Mouse (Mus musculus) liver, postnatal 0 days (tissue): ENCODE results near the gene Eefsec.

Experiments used
- CTCF ChIP-seq: sonication (generic); IDR thresholded peaks from 2 replicates; pipeline ENCODE4 v1.5.1; 2016; ENCODE audit warnings: antibody characterized with exemption, low read depth
- EP300 ChIP-seq: IDR thresholded peaks from 2 replicates; pipeline ENCODE4 v1.6.1; 2016; ENCODE audit warnings: antibody characterized with exemption, low read depth, mild to moderate bottlenecking

DNA sequence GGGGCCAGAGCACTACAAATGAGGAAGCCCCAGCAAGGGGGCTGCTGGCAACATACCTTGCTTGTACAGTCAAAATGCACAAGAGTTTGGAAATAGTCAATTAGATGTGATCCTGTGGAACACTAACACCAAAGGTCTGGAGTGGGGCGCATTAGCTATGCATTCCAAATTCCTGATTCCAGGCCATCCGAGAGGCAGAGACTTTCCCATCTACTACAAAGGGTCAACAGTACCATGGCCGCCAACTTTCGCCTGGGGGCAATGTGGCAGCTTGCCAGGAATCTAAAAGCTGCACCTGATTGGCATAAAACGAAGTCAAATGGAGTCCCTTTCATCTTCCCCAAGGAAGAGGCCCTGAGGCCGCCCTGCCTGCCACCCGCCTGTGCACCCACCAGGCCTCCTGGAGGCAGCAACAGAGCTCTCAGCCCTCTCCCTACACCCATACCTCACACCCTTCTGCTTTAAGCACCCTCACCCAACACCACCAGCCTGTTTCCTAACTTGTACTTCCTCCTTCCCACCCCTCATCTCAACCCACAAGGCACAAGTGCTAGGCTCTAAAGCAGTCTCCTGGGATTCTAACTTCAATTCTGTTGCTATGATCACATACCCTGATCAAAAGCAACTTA lies 30.1 kb downstream of the Eefsec start:
- TF ChIP-seq CTCF (no peak), EP300 (no peak)
